Mouse (Mus musculus) myocyte (in vitro differentiated cells): ENCODE data around the gene Pde4d. TPM values are rescaled to one million over a fixed set of nuclear protein-coding genes. Genes with fewer than 3 reads are reported as not detected.

Experiments used
- H3K27me3 ChIP-seq: one replicate; pipeline ENCODE4 v1.6.1; 2011; ENCODE audit not compliant: control insufficient read depth, insufficient read depth, insufficient read length
- H3K36me3 ChIP-seq: one replicate; pipeline ENCODE4 v1.6.1; 2011; ENCODE audit not compliant: control insufficient read depth, insufficient read depth
- H3K4me2 ChIP-seq: one replicate; pipeline ENCODE4 v1.6.1; 2011; ENCODE audit warnings: low read depth, control low read depth
- H3K4me3 ChIP-seq: one replicate; pipeline ENCODE4 v1.5.1; 2011; ENCODE audit warnings: mild to moderate bottlenecking, control low read depth, moderate library complexity
- H3K79me2 ChIP-seq: one replicate; pipeline ENCODE4 v1.6.1; 2011; ENCODE audit not compliant: control insufficient read depth, insufficient read depth
- H3ac ChIP-seq: one replicate; pipeline ENCODE4 v1.6.1; 2011; ENCODE audit not compliant: control insufficient read depth, insufficient read length
- CEBPB ChIP-seq: IDR thresholded peaks from 2 replicates; pipeline ENCODE4 v1.6.1; 2011; ENCODE audit warnings: mild to moderate bottlenecking, moderate library complexity; ENCODE audit not compliant: poor library complexity, insufficient read depth, severe bottlenecking
- E2F4 ChIP-seq: IDR thresholded peaks from one replicate; pipeline ENCODE4 v1.6.1; 2011; ENCODE audit warnings: mild to moderate bottlenecking, control low read depth, moderate library complexity; ENCODE audit not compliant: insufficient read depth
- MAX ChIP-seq: IDR thresholded peaks from one replicate; pipeline ENCODE4 v1.6.1; 2011; ENCODE audit warnings: low read depth, mild to moderate bottlenecking, control low read depth
- MYOD1 ChIP-seq, 3 experiments: IDR thresholded peaks; one replicate each; pipeline ENCODE4 v1.6.1; 2011; ENCODE audit warnings: control low read depth in 2 of 3, low read depth in 2 of 3, mild to moderate bottlenecking in 2 of 3, moderate library complexity in 1 of 3; ENCODE audit not compliant: insufficient read length in 2 of 3, control insufficient read depth in 1 of 3
- MYOG ChIP-seq, 3 experiments: IDR thresholded peaks; one replicate each; pipeline ENCODE4 v1.6.1; 2011; ENCODE audit warnings: control low read depth in 2 of 3, low read depth in 2 of 3, mild to moderate bottlenecking in 2 of 3; ENCODE audit not compliant: insufficient read length in 2 of 3, control insufficient read depth in 1 of 3, insufficient read depth in 1 of 3
- POLR2A ChIP-seq: IDR thresholded peaks from one replicate; pipeline ENCODE4 v1.6.1; 2011; ENCODE audit warnings: low read depth, mild to moderate bottlenecking, control low read depth, moderate library complexity; ENCODE audit not compliant: insufficient read length
- POLR2AphosphoS2 ChIP-seq: IDR thresholded peaks from one replicate; pipeline ENCODE4 v1.6.1; 2011; ENCODE audit warnings: low read depth, control low read depth; ENCODE audit not compliant: insufficient read length
- REST ChIP-seq: IDR thresholded peaks from one replicate; pipeline ENCODE4 v1.6.1; 2011; ENCODE audit warnings: mild to moderate bottlenecking, control low read depth, moderate library complexity; ENCODE audit not compliant: insufficient read depth, insufficient read length
- SRF ChIP-seq: IDR thresholded peaks from one replicate; pipeline ENCODE4 v1.6.1; 2011; ENCODE audit warnings: low read depth; ENCODE audit not compliant: control insufficient read depth, insufficient read length
- TCF12 ChIP-seq: IDR thresholded peaks from one replicate; pipeline ENCODE4 v1.6.1; 2011; ENCODE audit warnings: mild to moderate bottlenecking, control low read depth; ENCODE audit not compliant: poor library complexity, insufficient read depth, severe bottlenecking
- TCF3 ChIP-seq: IDR thresholded peaks from one replicate; pipeline ENCODE4 v1.6.1; 2011; ENCODE audit warnings: low read depth, control low read depth; ENCODE audit not compliant: insufficient read length
- USF1 ChIP-seq: IDR thresholded peaks from one replicate; pipeline ENCODE4 v1.6.1; 2011; ENCODE audit warnings: low read depth, mild to moderate bottlenecking, control low read depth, moderate library complexity
- polyA plus RNA-seq: library from polyadenylated mRNA; unstranded; fragments of >200 nt; fragmentation: generic; extraction: Trizol; gene quantifications from one replicate; pipeline ENCODE4 v1.2.1, GENCODE M21; 2012; ENCODE audit warnings: missing spikeins

Gene Pde4d
- polyA plus RNA-seq, 1 experiment = 8.2 TPM

- no peaks in the 10 kb centered on the region for H3K36me3 ChIP-seq
- H3K79me2 ChIP-seq = no peaks in the 10 kb centered on the region
- no peak overlapping the region for H3K4me2 ChIP-seq
- no peak overlapping the region for H3ac ChIP-seq
- no peaks in the 10 kb centered on the region for H3K27me3 ChIP-seq
- H3K4me3 ChIP-seq = no peak overlapping the region
- TF ChIP-seq SRF (no peak), TCF12 (no peak), E2F4 (no peak)
Measured at GRCm38 (mm10) chr13:109239296-109239695, 789.5 kb downstream of the Pde4d start.

- Histone ChIP-seq H3K4me3 (no peak overlapping the region), H3K4me2 (peak overlapping the region; percentile 89), H3ac (no peak overlapping the region), H3K27me3 (no peaks in the 10 kb centered on the region), H3K36me3 (no peaks in the 10 kb centered on the region), H3K79me2 (no peaks in the 10 kb centered on the region)
- TF ChIP-seq SRF (no peak), E2F4 (no peak), POLR2AphosphoS2 (no peak), TCF3 (no peak), MYOG (IDR thresholded peaks at IDR 0.05; ENCODE audit: control insufficient read depth in 1 of 3, insufficient read depth in 1 of 3, insufficient read length in 2 of 3, low read depth in 2 of 3) (no peak), TCF12 (no peak), POLR2A (peak; percentile 22), CEBPB (0 out of 2 replicates have a peak, but pooled peaks have one; percentile 7), MAX (no peak), MYOD1 (IDR thresholded peaks at IDR 0.05; ENCODE audit: control insufficient read depth in 1 of 3, insufficient read length in 2 of 3, low read depth in 2 of 3) (no peak), USF1 (no peak), REST (no peak)
Measured at GRCm38 (mm10) chr13:109242456-109243050, 792.8 kb downstream of the Pde4d start.

- TF ChIP-seq CEBPB = peak; percentile 96
- no peak for TF ChIP-seq MYOG (IDR thresholded peaks at IDR 0.05; ENCODE audit: control insufficient read depth in 1 of 3, insufficient read depth in 1 of 3, insufficient read length in 2 of 3, low read depth in 2 of 3)
- no peak overlapping the region for H3ac ChIP-seq
- no peaks in the 10 kb centered on the region for H3K79me2 ChIP-seq
- peak overlapping the region; percentile 89 for H3K4me2 ChIP-seq
- no peaks in the 10 kb centered on the region for H3K27me3 ChIP-seq
- no peak overlapping the region for H3K4me3 ChIP-seq
- H3K36me3 ChIP-seq = no peaks in the 10 kb centered on the region
Measured at GRCm38 (mm10) chr13:109243160-109243559, 793.4 kb downstream of the Pde4d start.

- H3K27me3 ChIP-seq = no peaks in the 10 kb centered on the region
- no peak overlapping the region for H3K4me2 ChIP-seq
- no peaks in the 10 kb centered on the region for H3K36me3 ChIP-seq
- H3K4me3 ChIP-seq = no peak overlapping the region
- no peak for TF ChIP-seq POLR2A
- no peak for TF ChIP-seq TCF12
- no peak for TF ChIP-seq REST
- no peak for TF ChIP-seq USF1
- TF ChIP-seq SRF = no peak
- no peak for TF ChIP-seq MYOG (IDR thresholded peaks at IDR 0.05; ENCODE audit: control insufficient read depth in 1 of 3, insufficient read depth in 1 of 3, insufficient read length in 2 of 3, low read depth in 2 of 3)
- TF ChIP-seq MAX = no peak
- TF ChIP-seq CEBPB = no peak
- TF ChIP-seq E2F4 = no peak
- no peak for TF ChIP-seq TCF3
- no peak for TF ChIP-seq MYOD1 (IDR thresholded peaks at IDR 0.05; ENCODE audit: control insufficient read depth in 1 of 3, insufficient read length in 2 of 3, low read depth in 2 of 3)
- TF ChIP-seq POLR2AphosphoS2 = no peak
- no peaks in the 10 kb centered on the region for H3K79me2 ChIP-seq
- H3ac ChIP-seq = no peak overlapping the region
Measured at GRCm38 (mm10) chr13:109247061-109247460, 797.3 kb downstream of the Pde4d start.

GRCm38 (mm10) chr13:109249315-109249714 lies 799.6 kb downstream of the Pde4d start:
- H3K4me2 ChIP-seq = no peak overlapping the region
- no peaks in the 10 kb centered on the region for H3K79me2 ChIP-seq
- H3K36me3 ChIP-seq = no peaks in the 10 kb centered on the region
- no peak for TF ChIP-seq TCF12
- no peak for TF ChIP-seq MAX
- TF ChIP-seq E2F4 = no peak
- no peak for TF ChIP-seq SRF
- no peak for TF ChIP-seq POLR2A
- TF ChIP-seq TCF3 = no peak
- no peak for TF ChIP-seq MYOD1 (IDR thresholded peaks at IDR 0.05; ENCODE audit: control insufficient read depth in 1 of 3, insufficient read length in 2 of 3, low read depth in 2 of 3)
- TF ChIP-seq POLR2AphosphoS2 = no peak
- TF ChIP-seq CEBPB = no peak
- no peak for TF ChIP-seq USF1
- no peak for TF ChIP-seq MYOG (IDR thresholded peaks at IDR 0.05; ENCODE audit: control insufficient read depth in 1 of 3, insufficient read depth in 1 of 3, insufficient read length in 2 of 3, low read depth in 2 of 3)
- no peak for TF ChIP-seq REST
- H3ac ChIP-seq = no peak overlapping the region
- no peak overlapping the region for H3K4me3 ChIP-seq
- no peaks in the 10 kb centered on the region for H3K27me3 ChIP-seq
